Mouse (Mus musculus): ENCODE results near the gene Pacsin2. TPM values are rescaled to one million over a fixed set of nuclear protein-coding genes. Genes with fewer than 3 reads are reported as not detected.

The Pacsin2 gene
- polyA plus RNA-seq, 1 experiment = 73.5 TPM

DNA sequence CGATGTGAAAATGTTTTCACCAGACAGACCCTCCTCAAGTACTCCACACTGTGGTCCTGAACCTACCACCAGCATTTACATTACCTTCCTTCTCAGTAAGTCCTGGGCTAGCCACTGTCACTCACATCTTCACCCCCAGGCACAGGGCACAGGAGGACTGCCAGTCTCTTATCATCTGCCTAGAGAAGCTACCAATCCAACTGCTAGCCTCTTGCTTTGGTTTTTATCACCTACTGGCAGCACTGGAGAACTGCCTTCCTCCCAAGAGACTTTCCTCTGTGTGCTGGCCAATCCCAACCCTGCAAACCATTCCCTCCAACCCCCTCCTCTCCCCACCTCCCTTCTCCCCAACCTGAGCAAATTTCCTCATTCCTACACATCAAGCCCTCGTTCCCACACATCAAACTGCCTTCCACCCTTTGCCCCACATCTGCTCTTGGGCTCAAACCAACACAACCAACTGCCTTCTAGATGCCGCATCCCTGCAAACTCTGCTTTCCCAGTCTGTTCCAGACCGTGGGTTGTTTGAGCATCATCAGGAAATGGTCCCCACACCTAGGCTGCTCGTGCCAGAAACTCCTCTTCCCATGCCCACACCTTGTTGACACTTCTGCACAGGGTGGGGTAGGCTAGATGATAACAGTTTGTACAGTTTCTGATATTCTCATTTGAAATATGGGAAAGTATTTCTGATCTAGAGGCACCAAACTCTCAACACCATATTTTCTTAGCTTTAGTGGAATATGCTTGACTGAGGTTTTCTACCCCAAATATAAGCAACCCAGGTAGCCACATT is 40.6 kb downstream of the Pacsin2 start:
- 39% methylated on average over 5 of the region's 5 CpGs for WGBS
- Histone ChIP-seq H3K4me3 (ENCODE audit: low read depth, low read length) (no peak overlapping the region), H3K27me3 (ENCODE audit: control insufficient read depth, insufficient read depth, low read length) (no peaks in the 10 kb centered on the region), H3K4me1 (ENCODE audit: control insufficient read depth, insufficient read depth, insufficient read length, low read length) (peaks cover 15% of the 10 kb centered on the region), H3K36me3 (ENCODE audit: control insufficient read depth, insufficient read depth, low read length) (no peaks in the 10 kb centered on the region), H3K27ac (ENCODE audit: insufficient read depth, low read depth, low read length) (no peak overlapping the region)
- TF ChIP-seq CTCF (IDR thresholded peaks at IDR 0.05; ENCODE audit: extremely low read depth, insufficient read length, insufficient replicate concordance, low read depth, low read length) = no peak
- TF ChIP-seq POLR2A (IDR thresholded peaks at IDR 0.05; ENCODE audit: low read depth, low read length) = no peak

DNA sequence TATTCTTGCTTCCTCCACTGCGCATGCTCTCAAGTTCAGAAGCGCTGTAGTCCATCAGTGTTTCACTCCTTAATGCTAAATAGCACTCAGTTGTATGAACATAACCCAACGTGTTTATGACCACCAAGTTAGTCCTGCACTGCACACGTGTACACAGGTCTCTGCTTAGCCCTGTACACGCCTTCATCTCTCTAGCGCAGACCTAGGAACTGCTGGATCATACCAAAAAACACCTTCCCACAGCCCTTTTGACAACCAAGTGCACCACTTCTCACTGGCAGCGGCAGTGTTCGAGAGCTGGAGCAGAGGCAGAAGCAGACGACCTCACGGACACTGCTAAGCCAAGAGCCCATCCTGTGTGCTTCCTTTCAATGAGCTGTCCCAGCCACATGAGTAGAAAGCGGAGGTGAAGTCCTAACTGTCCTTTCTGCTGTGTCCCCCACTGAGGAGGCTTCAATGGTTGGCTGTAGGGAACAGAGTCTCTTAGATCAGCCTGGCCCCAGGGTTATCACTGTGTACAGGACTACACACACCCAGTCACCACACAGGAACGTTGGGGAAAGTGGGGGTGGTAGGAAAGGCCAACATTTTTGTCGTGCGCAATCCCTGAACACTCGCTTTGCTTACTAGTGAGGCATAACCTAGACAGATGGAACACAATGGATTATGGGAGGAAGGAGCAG is 42.0 kb downstream of the Pacsin2 start:
- WGBS = 87% methylated on average over 15 of the region's 15 CpGs

GRCm38 (mm10) chr15:83419562-83419961 is 44.8 kb downstream of the Pacsin2 start:
- Histone ChIP-seq H3K27me3 (ENCODE audit: control insufficient read depth, insufficient read depth, low read length) (no peaks in the 10 kb centered on the region), H3K27ac (ENCODE audit: insufficient read depth, low read depth, low read length) (no peak overlapping the region), H3K4me1 (ENCODE audit: control insufficient read depth, insufficient read depth, insufficient read length, low read length) (peaks cover 12% of the 10 kb centered on the region; the same call in 1 of the 2 replicates), H3K36me3 (ENCODE audit: control insufficient read depth, insufficient read depth, low read length) (no peaks in the 10 kb centered on the region), H3K4me3 (ENCODE audit: low read depth, low read length) (no peak overlapping the region)
- WGBS = 78% methylated on average over 2 of the region's 2 CpGs
- TF ChIP-seq CTCF (IDR thresholded peaks at IDR 0.05; ENCODE audit: extremely low read depth, insufficient read length, insufficient replicate concordance, low read depth, low read length) (no peak), POLR2A (IDR thresholded peaks at IDR 0.05; ENCODE audit: low read depth, low read length) (no peak)

More for the DNA sequence above, 42.0 kb downstream of the Pacsin2 start:
- peaks cover 18% of the 10 kb centered on the region for H3K4me1 ChIP-seq (ENCODE audit: control insufficient read depth, insufficient read depth, insufficient read length, low read length)
- no peaks in the 10 kb centered on the region for H3K36me3 ChIP-seq (ENCODE audit: control insufficient read depth, insufficient read depth, low read length)
- H3K27ac ChIP-seq (ENCODE audit: insufficient read depth, low read depth, low read length) = no peak overlapping the region
- H3K27me3 ChIP-seq (ENCODE audit: control insufficient read depth, insufficient read depth, low read length) = no peaks in the 10 kb centered on the region
- TF ChIP-seq CTCF (IDR thresholded peaks at IDR 0.05; ENCODE audit: extremely low read depth, insufficient read length, insufficient replicate concordance, low read depth, low read length) (no peak), POLR2A (IDR thresholded peaks at IDR 0.05; ENCODE audit: low read depth, low read length) (no peak)
- no peak overlapping the region for H3K4me3 ChIP-seq (ENCODE audit: low read depth, low read length)

GRCm38 (mm10) chr15:83418685-83419084 is 45.7 kb downstream of the Pacsin2 start:
- no peaks in the 10 kb centered on the region for H3K27me3 ChIP-seq (ENCODE audit: control insufficient read depth, insufficient read depth, low read length)
- H3K4me1 ChIP-seq (ENCODE audit: control insufficient read depth, insufficient read depth, insufficient read length, low read length) = peaks cover 12% of the 10 kb centered on the region; the same call in 1 of the 2 replicates
- no peak overlapping the region for H3K4me3 ChIP-seq (ENCODE audit: low read depth, low read length)
- TF ChIP-seq POLR2A (IDR thresholded peaks at IDR 0.05; ENCODE audit: low read depth, low read length) = no peak
- TF ChIP-seq CTCF (IDR thresholded peaks at IDR 0.05; ENCODE audit: extremely low read depth, insufficient read length, insufficient replicate concordance, low read depth, low read length) = no peak
- H3K36me3 ChIP-seq (ENCODE audit: control insufficient read depth, insufficient read depth, low read length) = no peaks in the 10 kb centered on the region
- H3K27ac ChIP-seq (ENCODE audit: insufficient read depth, low read depth, low read length) = no peak overlapping the region

- H3K27me3 ChIP-seq (ENCODE audit: control insufficient read depth, insufficient read depth, low read length) = no peaks in the 10 kb centered on the region
- H3K4me1 ChIP-seq (ENCODE audit: control insufficient read depth, insufficient read depth, insufficient read length, low read length) = peaks cover 12% of the 10 kb centered on the region; the same call in 1 of the 2 replicates
- no peak overlapping the region; the same call in 1 of the 2 replicates for H3K27ac ChIP-seq (ENCODE audit: insufficient read depth, low read depth, low read length)
- no peaks in the 10 kb centered on the region for H3K36me3 ChIP-seq (ENCODE audit: control insufficient read depth, insufficient read depth, low read length)
- TF ChIP-seq POLR2A (IDR thresholded peaks at IDR 0.05; ENCODE audit: low read depth, low read length) (no peak), CTCF (IDR thresholded peaks at IDR 0.05; ENCODE audit: extremely low read depth, insufficient read length, insufficient replicate concordance, low read depth, low read length) (no peak)
- WGBS = 89% methylated on average over 6 of the region's 6 CpGs
- H3K4me3 ChIP-seq (ENCODE audit: low read depth, low read length) = no peak overlapping the region
Observed at GRCm38 (mm10) chr15:83417916-83418315, 46.5 kb downstream of the Pacsin2 start.

DNA sequence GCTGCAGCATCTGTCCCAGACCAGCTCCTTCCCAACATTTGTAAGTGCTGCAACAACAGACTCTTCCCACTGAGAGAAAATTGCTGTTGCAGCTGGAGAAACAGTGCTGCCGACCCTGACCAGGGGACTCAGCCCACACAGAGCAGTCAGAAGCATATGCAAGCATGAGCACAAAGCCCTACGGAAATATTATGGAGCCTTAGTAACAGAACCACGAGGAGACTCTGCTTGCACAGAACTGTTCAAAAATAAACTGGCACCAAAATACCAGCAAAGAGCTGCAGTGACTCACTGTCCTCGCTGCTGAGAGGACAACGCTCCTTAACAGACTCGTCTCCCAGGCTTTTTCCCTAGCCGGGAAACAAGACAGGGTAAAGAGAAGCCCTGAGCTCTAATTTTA is 47.0 kb downstream of the Pacsin2 start:
- H3K27me3 ChIP-seq (ENCODE audit: control insufficient read depth, insufficient read depth, low read length) = no peaks in the 10 kb centered on the region
- TF ChIP-seq CTCF (IDR thresholded peaks at IDR 0.05; ENCODE audit: extremely low read depth, insufficient read length, insufficient replicate concordance, low read depth, low read length) = no peak
- TF ChIP-seq POLR2A (IDR thresholded peaks at IDR 0.05; ENCODE audit: low read depth, low read length) = no peak
- WGBS = 67% methylated on average over 7 of the region's 7 CpGs
- H3K27ac ChIP-seq (ENCODE audit: insufficient read depth, low read depth, low read length) = peak overlapping the region; percentile 23; the same call in 1 of the 2 replicates
- peaks cover 12% of the 10 kb centered on the region; the same call in 1 of the 2 replicates for H3K4me1 ChIP-seq (ENCODE audit: control insufficient read depth, insufficient read depth, insufficient read length, low read length)
- H3K36me3 ChIP-seq (ENCODE audit: control insufficient read depth, insufficient read depth, low read length) = no peaks in the 10 kb centered on the region
- no peak overlapping the region for H3K4me3 ChIP-seq (ENCODE audit: low read depth, low read length)

DNA sequence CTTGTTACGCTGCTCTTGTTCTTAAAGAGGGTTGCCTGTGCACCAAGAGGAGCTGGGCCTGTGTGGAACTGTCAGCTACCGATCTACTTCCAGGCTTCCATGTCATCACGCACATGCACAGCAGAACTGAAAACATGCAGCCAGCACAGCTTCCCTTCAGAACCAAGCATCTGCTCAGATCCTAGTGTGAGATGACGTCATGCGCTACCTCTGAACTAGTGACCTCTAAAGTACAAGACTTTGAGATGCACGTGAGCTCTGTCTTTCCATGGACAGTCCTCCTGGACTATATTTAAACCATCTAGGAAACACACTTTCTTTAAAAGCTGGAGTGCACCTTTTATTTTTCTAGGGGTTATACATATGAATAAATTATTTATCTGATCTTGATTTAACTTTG is 49.0 kb downstream of the Pacsin2 start:
- no peak for TF ChIP-seq CTCF (IDR thresholded peaks at IDR 0.05; ENCODE audit: extremely low read depth, insufficient read length, insufficient replicate concordance, low read depth, low read length)
- TF ChIP-seq POLR2A (IDR thresholded peaks at IDR 0.05; ENCODE audit: low read depth, low read length) = no peak
- H3K4me3 ChIP-seq (ENCODE audit: low read depth, low read length) = no peak overlapping the region
- no peak overlapping the region for H3K27ac ChIP-seq (ENCODE audit: insufficient read depth, low read depth, low read length)
- peaks cover 14% of the 10 kb centered on the region for H3K4me1 ChIP-seq (ENCODE audit: control insufficient read depth, insufficient read depth, insufficient read length, low read length)
- 80% methylated on average over 6 of the region's 6 CpGs for WGBS
- no peaks in the 10 kb centered on the region for H3K36me3 ChIP-seq (ENCODE audit: control insufficient read depth, insufficient read depth, low read length)
- H3K27me3 ChIP-seq (ENCODE audit: control insufficient read depth, insufficient read depth, low read length) = no peaks in the 10 kb centered on the region
